Mouse (Mus musculus): ENCODE data around the gene Sh3bp4.

The Sh3bp4 gene

DNA sequence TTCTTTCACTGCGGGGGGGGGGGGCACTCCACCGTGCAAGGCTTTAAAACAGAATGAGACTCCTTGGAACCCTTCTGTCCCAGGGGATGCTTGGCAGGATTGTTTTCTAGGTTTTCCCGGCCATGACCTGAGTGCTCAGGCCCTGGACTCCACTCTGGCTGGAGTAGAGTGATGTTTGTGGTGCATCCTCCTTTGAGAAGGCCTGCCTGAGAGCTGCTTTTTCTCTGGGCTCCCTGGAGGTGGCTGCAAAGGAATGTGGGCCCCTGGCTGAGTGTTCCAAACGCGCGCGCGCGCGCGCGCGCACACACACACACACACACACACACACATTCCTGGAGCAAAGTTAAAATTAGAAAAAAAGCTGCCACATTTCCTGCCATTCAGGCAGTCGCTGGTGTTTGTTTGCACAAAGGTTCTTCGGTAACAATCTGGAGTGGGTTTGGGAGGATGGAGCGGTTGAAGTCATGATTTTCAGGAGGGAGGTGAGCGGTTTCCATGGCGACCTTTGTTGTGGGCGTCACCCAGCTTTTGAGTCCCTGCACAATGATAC, 22.3 kb downstream of the Sh3bp4 start:
- peak; percentile 82 for DNase-seq (ENCODE audit: low read depth, low spot score)

DNA sequence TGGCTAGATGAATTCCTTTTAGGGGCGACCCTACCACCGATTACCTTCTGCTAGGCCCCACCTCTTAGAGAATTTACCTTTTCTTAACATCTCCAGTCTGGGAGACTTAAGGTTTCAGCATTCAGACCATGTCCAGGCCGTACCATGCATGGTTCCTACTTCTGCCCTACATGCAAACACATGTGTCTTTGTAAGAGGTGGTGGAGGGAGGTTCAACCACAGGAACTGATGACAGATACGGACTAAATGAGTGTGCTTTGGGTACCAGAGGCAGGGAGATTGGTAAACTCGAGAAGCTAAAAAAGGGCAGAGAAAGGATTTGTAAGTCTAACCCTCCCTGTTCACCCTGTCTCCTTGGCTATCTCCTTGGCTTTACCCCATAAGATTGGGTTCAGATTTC, 23.5 kb downstream of the Sh3bp4 start:
- no peak for DNase-seq (ENCODE audit: low read depth, low spot score)

DNA sequence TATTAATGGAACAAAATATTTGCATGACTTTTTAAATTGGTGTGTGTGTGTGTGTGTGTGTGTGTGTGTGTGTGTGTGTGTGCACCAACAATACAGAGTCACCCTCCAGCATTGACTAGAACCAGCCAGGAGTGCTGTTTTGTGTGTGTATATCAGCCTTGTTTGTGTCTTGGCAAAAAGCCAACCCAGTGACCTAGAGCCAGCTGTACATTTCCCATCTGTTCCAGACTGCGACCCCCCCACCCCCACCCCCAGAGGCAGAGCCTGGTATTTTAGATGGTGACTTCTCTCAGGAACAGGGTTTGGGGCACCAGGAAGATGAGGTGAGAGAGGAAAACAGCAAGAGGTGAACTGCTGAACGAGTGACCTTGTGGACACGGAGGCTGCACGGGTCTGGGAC, 24.2 kb downstream of the Sh3bp4 start:
- no peak for DNase-seq (ENCODE audit: low read depth, low spot score)

DNA sequence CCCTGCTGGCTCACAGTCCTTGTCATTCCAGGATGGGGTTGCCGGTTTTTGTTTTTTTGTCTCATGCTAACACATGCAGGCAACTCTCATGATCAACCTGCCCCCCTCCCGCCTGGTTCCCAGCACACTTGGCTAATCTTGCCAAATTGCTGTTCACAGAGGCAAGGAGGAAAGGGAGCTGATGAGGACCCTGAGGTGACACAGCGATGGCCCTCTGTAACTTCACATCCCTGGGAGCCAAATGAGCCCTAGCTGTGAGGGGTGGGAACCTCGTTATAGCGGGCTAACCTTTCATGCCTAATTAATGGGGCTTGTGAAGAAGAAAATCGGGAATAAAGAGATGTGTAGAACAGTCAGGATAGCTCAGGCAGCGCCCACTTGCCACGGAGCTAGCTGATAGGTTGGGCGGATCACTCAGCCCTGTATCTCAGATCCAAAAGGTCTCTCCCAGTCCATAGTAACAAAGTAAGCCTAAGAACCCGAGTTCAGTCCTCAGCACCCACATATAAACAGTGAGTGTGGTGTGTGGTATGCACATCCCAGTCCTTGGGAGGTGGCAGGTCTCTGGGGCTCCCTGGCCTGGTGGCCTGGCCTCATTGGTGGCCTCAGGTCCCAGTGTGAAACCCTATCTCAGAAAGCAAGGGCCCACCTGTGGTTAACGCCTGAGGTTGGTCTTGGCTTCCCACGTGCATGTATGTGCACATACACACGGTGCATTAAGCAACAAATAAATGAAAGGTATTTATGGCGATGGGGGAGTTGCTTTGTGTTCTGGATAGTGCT, 25.6 kb downstream of the Sh3bp4 start:
- DNase-seq (ENCODE audit: low read depth, low spot score), result no peak

DNA sequence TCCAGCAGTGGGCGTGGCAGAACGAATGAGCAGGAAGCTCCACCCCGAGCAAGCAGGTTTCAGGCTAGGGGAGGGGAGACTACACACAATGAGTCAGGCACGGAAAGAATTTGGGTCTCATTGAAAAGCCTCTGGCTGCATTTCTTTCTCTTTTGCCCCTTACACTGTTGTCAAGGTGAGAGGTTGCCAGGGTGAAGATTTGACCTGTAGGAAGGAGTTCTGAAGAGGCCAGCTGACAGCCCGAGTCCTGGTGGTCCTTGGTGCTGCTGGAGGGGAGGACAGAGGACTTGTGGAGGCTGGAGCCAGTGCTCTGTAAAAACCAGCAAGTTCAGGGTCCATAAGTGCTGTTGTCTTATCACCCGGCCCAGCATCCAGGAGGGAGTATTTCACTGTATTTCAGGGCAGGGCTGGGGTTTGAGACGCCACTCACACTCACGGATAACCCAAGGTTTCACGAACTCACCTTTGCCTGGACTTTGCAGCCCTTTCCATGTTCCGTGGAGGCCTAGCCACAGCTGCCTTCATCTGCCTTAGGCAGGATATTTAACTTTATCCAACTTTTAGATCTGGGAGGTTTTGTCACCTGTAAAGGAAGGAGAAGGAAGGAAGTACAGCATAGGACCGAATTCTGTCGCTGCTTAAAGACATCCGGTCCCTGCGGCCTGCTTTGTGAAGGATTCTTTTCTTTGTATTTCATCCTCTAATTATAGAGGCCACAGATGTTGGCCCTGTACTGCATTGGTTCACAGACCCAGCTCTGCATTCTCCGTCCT, 32.2 kb downstream of the Sh3bp4 start:
- no peak for DNase-seq (ENCODE audit: low read depth, low spot score)

DNA sequence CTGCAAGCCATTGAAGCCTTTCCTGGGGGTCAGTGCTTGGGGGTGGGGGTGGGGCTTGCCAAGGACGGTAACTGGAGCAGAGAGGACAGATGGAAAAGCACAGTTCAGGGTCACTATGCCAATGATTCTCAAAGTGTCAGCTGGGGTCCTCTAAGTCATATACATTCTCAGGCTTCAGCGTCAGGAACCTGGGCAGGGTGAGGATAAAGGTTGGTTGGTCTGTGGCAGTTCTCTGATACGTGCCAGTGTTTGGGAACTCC, 32.7 kb downstream of the Sh3bp4 start:
- no peak for DNase-seq (ENCODE audit: low read depth, low spot score)

DNA sequence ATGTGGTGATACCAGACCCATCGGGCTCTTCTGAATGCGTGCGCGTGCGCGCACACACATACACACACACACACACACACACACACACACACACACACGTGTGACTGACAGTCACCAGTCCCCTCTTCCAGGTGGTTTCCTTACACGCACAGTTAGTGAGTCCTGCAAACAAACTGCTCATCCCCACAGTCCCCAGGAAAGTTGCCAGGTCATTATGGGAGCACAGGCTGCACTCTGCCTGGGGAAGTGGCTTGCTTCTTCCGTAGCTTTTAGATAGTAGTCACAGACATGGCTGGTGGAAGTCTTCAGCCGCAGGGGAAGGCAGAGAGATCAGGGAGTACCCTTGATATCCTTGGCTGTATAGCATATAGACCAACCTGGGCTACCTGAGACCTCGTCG, 33.3 kb downstream of the Sh3bp4 start:
- DNase-seq (ENCODE audit: low read depth, low spot score), result no peak

DNA sequence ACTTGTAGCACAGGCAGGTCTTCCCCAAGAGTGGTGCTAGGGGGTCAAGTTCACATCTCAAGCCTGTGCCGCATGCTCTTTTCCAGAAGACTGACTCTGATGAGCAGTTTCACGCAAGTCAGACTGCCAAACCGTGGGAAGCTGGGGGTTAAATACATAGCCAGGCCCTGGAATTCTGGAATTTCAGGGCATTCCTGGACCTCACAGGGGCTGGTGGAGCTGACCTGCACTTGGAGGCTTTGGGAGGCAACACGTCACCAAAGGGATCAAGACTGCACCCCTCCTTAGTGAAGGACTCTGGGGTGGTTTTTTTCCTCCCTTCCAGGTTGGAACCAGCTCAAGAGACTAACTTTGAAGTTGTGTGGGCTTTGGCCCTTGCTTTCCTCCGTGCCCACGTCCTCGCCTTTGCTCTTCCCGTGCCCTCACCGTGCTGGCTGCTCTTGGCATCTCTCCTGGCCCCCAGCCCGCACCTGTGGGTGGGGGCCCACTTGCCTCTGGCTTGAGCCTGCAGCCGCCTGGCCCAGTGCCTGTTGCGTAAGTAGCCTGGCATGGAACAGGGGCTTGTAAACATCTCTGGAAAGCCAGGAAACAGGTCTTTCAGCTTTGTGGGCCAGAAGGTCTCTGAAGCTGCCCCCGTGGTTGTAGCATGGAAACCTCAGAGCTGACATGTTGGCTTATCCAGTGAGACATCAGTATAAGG, 34.0 kb downstream of the Sh3bp4 start:
- peak; percentile 53 for DNase-seq (ENCODE audit: low read depth, low spot score)

DNA sequence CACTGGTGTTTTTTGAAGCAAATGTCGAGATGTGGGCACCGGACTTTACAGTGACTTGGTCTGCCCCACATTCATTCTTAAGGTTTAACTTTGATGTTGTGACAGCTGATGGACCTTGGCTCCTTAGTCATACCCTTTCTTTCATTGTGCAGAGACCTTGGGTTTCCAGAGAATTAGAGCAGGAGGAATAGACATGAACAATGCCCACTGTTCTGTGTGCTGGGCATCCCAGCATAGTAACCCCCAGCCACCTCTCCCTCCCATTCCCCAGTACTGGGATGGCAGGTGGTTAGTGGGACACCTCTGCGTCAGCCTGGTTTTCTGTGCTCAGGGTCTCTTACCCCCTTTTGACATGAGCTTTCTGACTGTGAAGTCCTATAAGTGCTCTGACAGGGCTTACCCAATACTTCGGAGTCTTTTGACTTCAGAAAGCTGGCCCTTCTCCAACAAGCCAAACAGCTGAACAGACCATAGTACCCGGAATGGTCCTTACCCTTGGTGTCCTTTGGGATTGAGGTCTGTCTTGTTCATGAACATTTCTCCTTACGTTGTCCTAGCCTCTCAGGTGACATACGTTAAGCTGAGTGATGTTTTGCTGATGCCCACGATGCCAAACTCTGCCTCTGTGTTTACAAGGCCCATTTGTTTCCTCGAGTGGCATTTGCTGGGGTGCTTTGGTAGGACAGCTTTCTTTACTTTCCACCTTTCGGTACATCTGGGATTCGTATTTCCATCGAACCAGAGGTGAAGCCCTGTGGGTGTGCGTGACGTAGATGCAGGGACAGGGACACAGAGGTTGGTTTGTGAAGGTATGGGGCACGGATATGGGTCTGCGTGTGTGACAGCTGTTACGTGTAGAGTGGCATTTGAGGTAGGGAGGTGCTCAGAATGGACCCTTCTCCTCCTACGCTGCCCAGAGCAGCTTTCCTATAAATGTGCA, 35.9 kb downstream of the Sh3bp4 start:
- DNase-seq (ENCODE audit: low read depth, low spot score), result no peak

DNA sequence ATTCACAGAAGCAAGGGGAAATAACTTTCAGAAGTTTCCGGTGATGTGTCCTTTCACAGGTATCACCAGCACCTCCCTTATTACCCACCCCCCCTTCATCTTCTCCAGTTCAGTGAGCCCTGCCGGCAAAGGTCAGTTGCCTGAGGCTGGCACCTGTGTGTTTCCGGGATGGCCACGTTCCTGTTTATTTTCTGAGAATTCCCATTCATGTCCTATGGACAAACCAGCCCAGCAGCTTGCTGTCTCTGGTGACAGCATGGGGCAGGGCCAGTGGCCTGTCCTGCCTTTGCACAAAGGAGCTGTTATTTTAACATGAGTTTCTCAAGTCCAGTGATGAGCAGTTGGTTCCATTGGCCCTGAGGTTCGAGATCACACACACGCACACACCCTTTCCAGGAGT, 37.3 kb downstream of the Sh3bp4 start:
- DNase-seq (ENCODE audit: low read depth, low spot score), result no peak

DNA sequence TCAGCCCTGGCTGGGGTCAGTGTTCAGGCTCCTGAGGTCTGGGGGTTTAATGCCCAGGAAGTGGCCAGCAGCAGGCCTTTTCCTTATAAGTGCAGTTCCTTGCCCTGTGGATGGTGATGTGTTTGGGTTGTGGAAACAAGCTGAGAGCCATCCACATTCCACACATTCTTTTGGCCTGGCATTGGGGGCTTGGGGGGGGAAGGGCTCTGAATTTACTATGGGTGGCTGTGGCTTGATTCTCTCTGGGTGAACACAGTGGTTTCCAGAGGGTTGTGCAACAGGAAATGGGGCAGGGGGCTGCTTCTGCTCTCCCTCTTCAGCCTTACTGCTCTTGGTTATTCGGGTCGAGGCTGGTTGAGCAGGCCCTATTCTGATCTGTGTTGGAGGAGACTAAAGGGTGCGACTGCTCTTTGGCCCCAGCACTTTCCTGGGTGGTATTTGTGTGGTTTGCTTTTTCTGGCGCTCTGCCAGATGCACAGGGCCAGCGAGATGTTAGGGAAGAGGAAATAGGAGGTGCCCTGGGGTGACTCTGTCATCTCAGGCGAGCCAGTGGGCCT, 38.2 kb downstream of the Sh3bp4 start:
- DNase-seq (ENCODE audit: low read depth, low spot score), result peak; percentile 86

DNA sequence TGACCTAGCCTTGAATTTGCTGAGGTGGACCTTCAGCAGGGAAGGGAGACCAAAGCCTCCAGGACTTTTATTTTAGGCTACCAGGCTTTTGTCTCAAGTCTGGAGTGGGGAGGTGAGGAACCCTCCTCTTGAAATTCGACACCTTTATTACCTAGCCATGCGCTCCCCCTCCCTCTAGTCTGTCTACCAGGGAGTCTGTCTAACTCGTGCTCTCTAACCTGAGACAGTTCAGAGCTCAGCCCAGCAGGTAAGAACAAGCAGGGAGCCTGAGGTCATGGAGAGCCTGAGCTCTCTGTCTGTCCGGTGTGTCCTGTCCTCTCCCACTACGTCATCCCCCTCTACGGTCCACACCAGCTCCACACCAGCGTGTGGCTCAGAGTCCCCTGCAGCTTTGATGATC, 39.6 kb downstream of the Sh3bp4 start:
- no peak for DNase-seq (ENCODE audit: low read depth, low spot score)

DNA sequence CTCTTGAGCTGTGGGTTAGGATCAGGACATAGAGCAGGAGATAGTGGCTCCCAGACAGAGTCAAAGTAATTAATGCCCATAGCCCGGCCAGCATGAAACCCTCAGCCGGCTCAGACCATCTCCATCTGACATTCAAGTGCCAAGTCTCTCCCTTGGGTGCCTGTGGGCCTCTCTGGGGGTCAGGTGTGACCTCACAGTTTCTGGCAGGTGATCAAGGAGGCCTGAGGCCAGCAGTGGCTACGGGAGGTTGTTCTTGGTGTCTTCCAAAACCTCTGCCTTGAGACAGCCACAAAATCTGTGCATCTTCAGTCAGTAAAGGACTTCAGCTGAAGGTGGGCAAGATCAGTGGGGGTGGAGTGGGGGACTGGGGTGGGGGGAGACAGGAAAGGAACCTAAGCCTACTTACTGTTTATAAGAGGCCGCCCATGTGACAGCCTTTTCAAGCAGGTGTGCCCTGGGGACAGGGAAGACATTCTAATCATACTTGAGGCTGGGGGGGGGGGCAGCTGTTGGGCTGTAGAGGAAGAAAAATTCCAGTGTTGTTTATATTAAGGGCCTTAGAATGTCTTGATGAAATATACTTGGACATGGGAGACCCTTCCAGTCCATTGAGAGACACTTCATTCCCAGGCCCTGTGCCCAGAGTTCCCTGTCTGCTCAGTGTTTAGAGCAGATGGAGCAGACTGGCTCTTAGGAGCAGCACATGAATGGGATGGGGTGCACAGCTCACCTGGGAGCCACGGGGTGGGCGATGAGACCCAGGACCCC, 40.7 kb downstream of the Sh3bp4 start:
- DNase-seq (ENCODE audit: low read depth, low spot score), result no peak

DNA sequence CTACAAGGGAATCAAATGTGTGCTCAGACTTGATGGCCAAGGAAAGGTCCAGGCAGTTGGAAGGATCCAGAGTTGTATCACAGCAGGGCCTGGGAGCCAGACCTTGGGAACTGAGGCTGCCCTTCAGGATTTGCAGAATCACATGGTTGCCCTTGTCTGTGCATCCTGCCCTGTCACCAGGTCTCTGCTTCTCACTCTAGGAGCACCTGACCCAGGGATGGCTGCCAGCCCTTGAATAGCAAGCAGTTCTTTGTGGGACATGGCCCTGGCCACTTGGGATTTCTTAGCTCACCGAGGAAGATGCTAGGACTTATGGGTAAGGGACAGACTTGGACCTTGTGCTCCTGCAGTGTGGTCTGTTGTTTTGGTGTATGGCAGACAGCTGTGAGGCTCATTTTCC, 42.3 kb downstream of the Sh3bp4 start:
- DNase-seq (ENCODE audit: low read depth, low spot score), result no peak

DNA sequence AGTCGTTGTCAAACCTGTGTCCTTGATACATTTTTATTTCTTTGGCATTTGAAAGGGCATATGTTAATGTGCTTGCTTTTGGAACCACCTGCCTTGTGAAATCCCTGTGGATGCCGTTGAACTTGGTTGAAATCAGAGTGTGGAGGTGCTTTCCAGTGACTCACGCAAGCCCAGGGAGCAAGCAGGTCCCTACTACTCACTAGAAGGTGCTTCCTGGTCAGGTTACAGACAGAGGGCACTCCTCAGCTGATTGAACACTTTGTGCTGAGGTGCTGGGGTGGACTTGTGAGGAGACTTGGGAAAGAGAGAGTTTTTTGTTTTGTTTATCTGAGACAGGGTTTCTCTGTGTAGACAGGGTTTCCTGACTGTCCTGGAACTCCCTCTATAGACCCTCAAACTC, 43.5 kb downstream of the Sh3bp4 start:
- DNase-seq (ENCODE audit: low read depth, low spot score), result no peak

DNA sequence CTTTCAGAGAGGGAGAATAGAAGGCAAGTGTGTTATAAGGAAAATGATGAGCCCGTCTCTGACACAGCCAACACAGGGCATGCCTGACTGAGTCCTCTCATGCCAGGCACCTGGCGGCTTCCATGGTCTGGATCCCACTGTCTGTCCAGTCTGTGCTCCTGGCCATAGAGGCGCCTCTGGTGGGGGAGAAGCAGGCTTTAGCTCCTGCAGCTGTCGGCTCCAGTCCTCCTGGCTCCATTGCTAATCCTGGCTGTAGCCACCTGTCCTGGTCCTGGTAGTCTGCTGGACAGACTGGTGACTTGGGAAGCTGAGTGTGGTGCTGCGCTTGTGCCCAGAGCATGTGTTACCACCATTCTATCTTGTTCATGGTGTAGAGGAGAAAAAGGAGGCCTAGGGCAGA, 46.8 kb downstream of the Sh3bp4 start:
- DNase-seq (ENCODE audit: low read depth, low spot score), result no peak

DNA sequence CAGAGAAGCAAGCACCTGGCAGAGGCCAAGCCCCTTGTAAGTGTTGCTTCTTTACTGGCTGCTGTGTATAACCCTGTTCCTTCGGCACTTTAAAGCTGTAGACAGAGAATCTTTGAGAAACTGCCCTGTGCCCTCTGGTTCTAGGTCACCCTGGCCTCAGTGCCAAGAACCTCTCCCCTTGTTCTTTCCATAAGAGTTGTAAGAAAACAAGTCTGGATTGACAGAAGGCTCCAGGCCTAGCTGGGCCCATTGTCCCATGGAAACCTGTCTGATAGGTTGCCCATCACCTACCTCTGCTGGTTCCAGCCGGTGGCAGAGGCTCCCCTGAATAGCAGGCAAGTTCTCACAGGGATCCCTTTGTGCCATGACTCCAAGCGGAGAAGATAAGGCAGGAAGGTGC, 47.9 kb downstream of the Sh3bp4 start:
- no peak for DNase-seq (ENCODE audit: low read depth, low spot score)

DNA sequence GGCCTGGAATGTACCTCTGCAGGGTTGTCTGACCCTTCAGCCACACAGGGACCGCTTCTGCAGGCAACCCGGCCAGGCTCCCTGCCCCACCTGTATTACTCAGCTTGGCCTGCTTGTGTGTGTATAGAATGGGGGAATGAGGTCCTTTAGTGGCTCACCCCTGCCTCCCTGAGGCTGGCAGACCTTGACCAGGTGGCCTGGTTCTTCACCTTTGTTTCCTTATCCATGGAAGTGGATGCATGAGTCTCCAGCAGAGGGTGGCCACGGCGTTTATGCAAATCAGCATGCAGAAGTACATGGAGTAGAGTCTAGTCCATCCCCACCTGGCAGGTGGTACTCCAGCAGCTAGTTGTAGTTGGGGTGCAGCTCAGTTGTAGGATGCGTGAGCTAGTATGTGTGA, 48.6 kb downstream of the Sh3bp4 start:
- no peak for DNase-seq (ENCODE audit: low read depth, low spot score)

DNA sequence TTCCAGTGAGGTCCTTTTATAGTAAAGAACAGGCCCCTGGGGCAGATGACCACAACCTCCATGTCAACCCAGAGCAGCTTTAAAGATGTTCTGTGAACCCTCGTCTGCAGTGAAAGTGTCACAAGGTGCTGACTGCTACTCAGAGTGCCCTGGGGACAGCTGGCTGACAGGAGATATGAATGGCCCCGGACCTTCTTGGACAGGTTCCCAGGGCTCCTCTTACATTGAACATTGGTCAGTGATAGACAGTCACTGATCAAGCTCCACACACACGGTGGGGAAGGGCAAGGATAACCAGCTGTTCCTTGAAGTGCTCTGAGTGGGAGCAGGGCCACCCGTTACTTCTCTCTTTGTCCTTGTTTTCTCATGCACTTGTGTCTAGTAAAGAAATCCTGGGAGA, 50.1 kb downstream of the Sh3bp4 start:
- peak; percentile 47 for DNase-seq (ENCODE audit: low read depth, low spot score)

DNA sequence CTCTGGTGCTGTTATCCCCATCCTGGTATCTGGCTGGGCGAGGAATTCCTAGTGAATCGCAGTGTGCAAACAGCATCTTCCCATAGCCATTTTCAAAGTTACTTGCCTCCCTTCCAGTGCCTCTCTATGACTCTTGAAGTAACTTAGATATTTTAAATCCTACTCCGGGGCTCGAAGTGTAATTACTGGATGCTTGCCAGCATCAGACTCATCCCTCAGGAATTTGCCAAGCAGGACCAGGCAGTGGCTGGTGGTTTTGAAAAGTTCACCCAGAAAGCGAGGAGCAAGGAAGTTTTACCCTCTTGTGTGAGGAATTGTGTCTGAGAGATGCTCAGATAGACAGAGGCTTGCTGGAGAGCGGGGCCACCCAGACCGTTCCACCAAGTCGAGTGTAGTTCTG, 51.3 kb downstream of the Sh3bp4 start:
- DNase-seq (ENCODE audit: low read depth, low spot score), result peak; percentile 94

All from 3T3-L1 (cell line).